Mouse (Mus musculus): ENCODE results near the gene Erich6b.

The Erich6b gene

GRCm38 (mm10) chr14:75706647-75707046 is 64.6 kb downstream of the Erich6b start:
- in situ Hi-C loops (cut with MboI, MseI), result no loop called here

- in situ Hi-C loops (cut with MboI, MseI), result no loop called here
Observed at GRCm38 (mm10) chr14:75707771-75708170, 65.7 kb downstream of the Erich6b start.

GRCm38 (mm10) chr14:75708986-75709385 is 66.9 kb downstream of the Erich6b start:
- in situ Hi-C loops (cut with MboI, MseI), result no loop called here

- in situ Hi-C loops (cut with MboI, MseI), result no loop called here
Observed at GRCm38 (mm10) chr14:75711731-75712130, 69.7 kb downstream of the Erich6b start.

GRCm38 (mm10) chr14:75712687-75713086 is 70.6 kb downstream of the Erich6b start:
- in situ Hi-C loops (cut with MboI, MseI), result no loop called here

- in situ Hi-C loops (cut with MboI, MseI), result no loop called here
Observed at GRCm38 (mm10) chr14:75713661-75714060, 71.6 kb downstream of the Erich6b start.

GRCm38 (mm10) chr14:75716410-75716809 is 74.4 kb downstream of the Erich6b start:
- in situ Hi-C loops (cut with MboI, MseI), result no loop called here

Measured in T-helper 2 cell (primary cell).